Mouse (Mus musculus) olfactory bulb, adult 2 months (tissue): ENCODE data around the gene Fasn. TPM values are rescaled to one million over a fixed set of nuclear protein-coding genes. Genes with fewer than 3 reads are reported as not detected.
"Not testable (repeated sequence)": the region's sequence is repeated elsewhere in the genome, so short reads cannot be mapped to it uniquely, and the experiment has no call there.

Source experiments
- H3K27ac ChIP-seq: fragments of 200-500 bp; 2 replicates; pipeline ENCODE4 v1.5.1; 2012; ENCODE audit warnings: low read depth, low read length; ENCODE audit not compliant: insufficient read depth
- H3K4me1 ChIP-seq: fragments of 200-500 bp; 2 replicates; pipeline ENCODE4 v1.6.1; 2012; ENCODE audit warnings: low read length; ENCODE audit not compliant: control insufficient read depth, insufficient read depth
- H3K4me3 ChIP-seq: fragments of 200-500 bp; 2 replicates; pipeline ENCODE4 v1.5.1; 2012; ENCODE audit warnings: mild to moderate bottlenecking, low read depth, low read length, moderate library complexity; ENCODE audit not compliant: insufficient read depth
- CTCF ChIP-seq: fragments of 200-500 bp; IDR thresholded peaks from 2 replicates; pipeline ENCODE4 v1.5.1; 2012; ENCODE audit warnings: low read depth, mild to moderate bottlenecking, low read length, moderate library complexity; ENCODE audit not compliant: insufficient read depth
- POLR2A ChIP-seq: fragments of 200-500 bp; IDR thresholded peaks from 2 replicates; pipeline ENCODE4 v1.6.1; 2012; ENCODE audit warnings: mild to moderate bottlenecking, low read depth, low read length, moderate library complexity; ENCODE audit not compliant: insufficient read depth
- WGBS: fragments of 180-500 bp; shearing (Covaris S2); methylation state at CpG from one replicate; pipeline ENCODE4 v1.1.7; 2018; 5-methylcytosine and 5-hydroxymethylcytosine counted together
- polyA plus RNA-seq: library from polyadenylated mRNA; stranded (reverse); fragments of >200 nt; gene quantifications from 2 replicates; pipeline ENCODE4 v1.2.4, GENCODE M21; 2012; ENCODE audit warnings: low replicate concordance; ENCODE audit not compliant: missing spikeins, insufficient read depth, insufficient read length

The Fasn gene
- not detected in 2 replicates for polyA plus RNA-seq

GRCm38 (mm10) chr11:120823956-120824786 lies at the start of gene Fasn:
Gene Fasn, minus strand, starts transcription at chr11:120824547.
- WGBS, result under 1% methylated on average over 99 of the region's 109 CpGs
- TF ChIP-seq POLR2A (peak; percentile 99), CTCF (no peak; the same call in 1 of the 2 replicates)
- peak within 1 kb of the TSS; percentile 74 for H3K4me3 ChIP-seq
- peak within 1 kb of the TSS; percentile 99 for H3K27ac ChIP-seq
- H3K4me1 ChIP-seq, result peaks cover 32% of the 10 kb centered on the region

- no peaks in the 10 kb centered on the region for H3K4me1 ChIP-seq
- WGBS, result 48% methylated on average over 6 of the region's 6 CpGs
- no peak overlapping the region for H3K4me3 ChIP-seq
- no peak overlapping the region for H3K27ac ChIP-seq
- no peak for TF ChIP-seq POLR2A
- TF ChIP-seq CTCF, result no peak
These were observed 48.9 kb upstream of the Fasn start for GRCm38 (mm10) chr11:120873206-120873605.

- no peak for TF ChIP-seq POLR2A
- TF ChIP-seq CTCF, result no peak
- Histone ChIP-seq H3K4me3 (no peak overlapping the region), H3K4me1 (no peaks in the 10 kb centered on the region), H3K27ac (no peak overlapping the region)
- 95% methylated on average over 9 of the region's 9 CpGs for WGBS
These were observed 47.2 kb upstream of the Fasn start for GRCm38 (mm10) chr11:120871521-120871920.

GRCm38 (mm10) chr11:120865816-120866215 lies 41.5 kb upstream of the Fasn start:
- Histone ChIP-seq H3K27ac (no peak overlapping the region), H3K4me3 (no peak overlapping the region), H3K4me1 (no peaks in the 10 kb centered on the region)
- TF ChIP-seq CTCF, result no peak
- no peak for TF ChIP-seq POLR2A
- WGBS, result 92% methylated on average over 1 of the region's 1 CpGs

GRCm38 (mm10) chr11:120862819-120863218 lies 38.5 kb upstream of the Fasn start:
- WGBS, result 88% methylated on average over 10 of the region's 10 CpGs
- Histone ChIP-seq H3K27ac (no peak overlapping the region), H3K4me1 (no peaks in the 10 kb centered on the region), H3K4me3 (no peak overlapping the region)
- TF ChIP-seq CTCF, result no peak
- no peak for TF ChIP-seq POLR2A

GRCm38 (mm10) chr11:120855938-120856337 lies 31.6 kb upstream of the Fasn start:
- not testable (repeated sequence) for H3K27ac ChIP-seq

GRCm38 (mm10) chr11:120853788-120854187 lies 29.4 kb upstream of the Fasn start:
- WGBS, result 82% methylated on average over 4 of the region's 4 CpGs
- Histone ChIP-seq H3K4me1 (0 out of 2 replicates have a peak, but pooled peaks cover 3% of the 10 kb centered on the region), H3K4me3 (no peak overlapping the region), H3K27ac (no peak overlapping the region)
- TF ChIP-seq CTCF, result no peak
- TF ChIP-seq POLR2A, result no peak

More at GRCm38 (mm10) chr11:120855938-120856337, 31.6 kb upstream of the Fasn start:
- not testable (repeated sequence) for H3K4me1 ChIP-seq, H3K4me3 ChIP-seq
- WGBS, result 96% methylated on average over 3 of the region's 3 CpGs

- WGBS, result 95% methylated on average over 4 of the region's 4 CpGs
- Histone ChIP-seq H3K4me3 (no peak overlapping the region), H3K4me1 (0 out of 2 replicates have a peak, but pooled peaks cover 3% of the 10 kb centered on the region), H3K27ac (no peak overlapping the region)
- TF ChIP-seq POLR2A (no peak), CTCF (no peak)
These were observed 28.8 kb upstream of the Fasn start for GRCm38 (mm10) chr11:120853158-120853557.

- 64% methylated on average over 11 of the region's 11 CpGs for WGBS
- 0 out of 2 replicates have a peak, but pooled peaks cover 3% of the 10 kb centered on the region for H3K4me1 ChIP-seq
- no peak overlapping the region for H3K4me3 ChIP-seq
- TF ChIP-seq CTCF (no peak), POLR2A (no peak)
- H3K27ac ChIP-seq, result no peak overlapping the region
These were observed 28.0 kb upstream of the Fasn start for GRCm38 (mm10) chr11:120852083-120852935.
